Mouse (Mus musculus): ENCODE results near the gene Adamts4. TPM values are rescaled to one million over a fixed set of nuclear protein-coding genes. Genes with fewer than 3 reads are reported as not detected.
"Not testable (repeated sequence)": the region's sequence is repeated elsewhere in the genome, so short reads cannot be mapped to it uniquely, and the experiment has no call there.

Gene Adamts4
- total RNA-seq, 2 experiments from 2014 or later = 5.1 to 7.8 TPM

- intact Hi-C loops (cut with DNase I) = no loop called here
- no peak for DNase-seq
Observed at GRCm38 (mm10) chr1:171229750-171230149, 20.5 kb upstream of the Adamts4 start.

DNA sequence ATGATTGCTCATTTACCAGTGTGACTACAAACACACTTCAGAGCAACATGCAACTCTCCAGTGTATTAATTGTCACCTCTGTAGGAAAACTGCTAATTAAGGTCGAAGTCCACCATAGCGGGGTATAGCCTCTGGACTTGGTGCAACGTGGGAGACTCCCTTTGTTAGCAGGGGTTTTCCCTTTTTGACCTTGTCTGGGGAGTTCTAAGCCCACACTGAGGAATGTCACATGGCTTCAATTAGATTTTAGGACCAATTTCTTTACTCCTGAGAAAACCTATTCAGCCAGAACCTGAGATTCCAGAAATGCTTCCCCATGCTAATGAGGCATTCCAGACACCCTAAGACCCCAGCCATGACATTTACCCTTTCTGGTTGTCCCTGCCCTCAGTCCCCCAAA, 20.0 kb upstream of the Adamts4 start:
- intact Hi-C loops (cut with DNase I) = no loop called here
- DNase-seq = no peak

DNA sequence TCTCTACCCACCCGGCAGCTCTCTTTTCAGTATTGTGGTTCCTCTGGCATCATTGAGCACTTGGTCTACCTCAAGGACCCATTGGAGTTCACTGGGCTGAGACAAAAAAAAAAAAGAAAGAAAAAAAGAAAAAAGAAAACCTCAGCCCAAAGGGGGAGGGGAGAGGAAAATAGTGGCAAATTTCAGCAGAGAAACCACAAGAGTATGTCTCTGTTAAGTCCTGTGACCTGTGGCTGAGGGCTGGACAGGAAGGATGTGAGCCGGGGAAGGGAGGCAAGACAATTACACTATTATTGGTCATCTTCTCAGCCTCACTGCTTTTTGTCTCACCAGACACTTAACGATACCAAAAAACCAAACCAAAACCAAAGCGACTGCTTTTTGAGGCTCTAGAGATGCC, 18.4 kb upstream of the Adamts4 start:
- intact Hi-C loops (cut with DNase I) = no loop called here
- no peak for DNase-seq

DNA sequence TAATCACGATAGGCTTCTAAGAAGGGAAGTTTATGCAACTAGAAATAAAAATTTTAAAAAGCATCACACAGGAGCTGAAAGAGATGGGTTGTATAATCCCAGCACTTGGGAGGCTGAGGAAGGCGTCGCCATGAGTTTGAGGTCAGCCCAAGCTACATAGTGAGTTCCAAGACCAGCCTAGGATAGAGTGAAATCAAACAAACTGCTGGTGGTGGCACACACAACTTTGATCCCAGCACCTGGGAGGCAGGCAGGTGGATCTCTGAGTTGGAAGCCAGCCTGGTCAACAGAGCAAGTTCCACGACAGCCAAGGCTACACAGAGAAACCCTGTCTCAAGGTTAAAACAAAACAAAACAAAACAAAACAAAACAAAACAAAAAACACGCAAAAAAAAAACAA, 17.9 kb upstream of the Adamts4 start:
- no peak for DNase-seq
- intact Hi-C loops (cut with DNase I) = no loop called here

GRCm38 (mm10) chr1:171232800-171233730, 17.2 kb upstream of the Adamts4 start:
- DNase-seq = no peak
- intact Hi-C loops (cut with DNase I) = no loop called here

DNA sequence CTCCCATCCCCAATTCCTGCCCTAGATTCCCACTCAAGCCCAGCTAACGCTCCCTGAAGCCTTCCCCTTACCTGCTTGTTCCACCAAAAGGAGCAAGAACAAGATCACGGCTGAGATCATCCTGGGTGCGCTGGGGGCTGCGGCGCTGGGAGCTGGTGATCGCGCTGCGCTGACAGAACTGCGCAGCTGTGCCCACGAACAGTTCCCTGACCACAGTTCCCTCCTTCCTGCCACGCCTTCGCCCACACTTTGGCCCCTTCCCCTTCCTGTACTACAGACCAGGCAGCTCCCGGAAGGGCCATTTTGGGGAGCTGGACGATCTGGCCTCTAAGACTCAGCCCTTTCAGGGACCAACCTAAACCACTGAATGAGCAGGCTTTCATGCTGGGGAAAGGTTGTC, 16.1 kb upstream of the Adamts4 start, which contains the start of gene Fcer1g:
Fcer1g (minus strand) TSS at position 240 of the 400 bp plus-strand sequence.
- DNase-seq = no peak
- intact Hi-C loops (cut with DNase I) = no loop called here

GRCm38 (mm10) chr1:171234538-171234937, 15.7 kb upstream of the Adamts4 start:
- intact Hi-C loops (cut with DNase I) = no loop called here
- no peak for DNase-seq

GRCm38 (mm10) chr1:171235791-171236190, 14.4 kb upstream of the Adamts4 start:
- intact Hi-C loops (cut with DNase I) = loop anchor here (5.0 kb wide), 1 partner anchor 118 kb away; no protein-coding TSS in a partner anchor
- no peak for DNase-seq

DNA sequence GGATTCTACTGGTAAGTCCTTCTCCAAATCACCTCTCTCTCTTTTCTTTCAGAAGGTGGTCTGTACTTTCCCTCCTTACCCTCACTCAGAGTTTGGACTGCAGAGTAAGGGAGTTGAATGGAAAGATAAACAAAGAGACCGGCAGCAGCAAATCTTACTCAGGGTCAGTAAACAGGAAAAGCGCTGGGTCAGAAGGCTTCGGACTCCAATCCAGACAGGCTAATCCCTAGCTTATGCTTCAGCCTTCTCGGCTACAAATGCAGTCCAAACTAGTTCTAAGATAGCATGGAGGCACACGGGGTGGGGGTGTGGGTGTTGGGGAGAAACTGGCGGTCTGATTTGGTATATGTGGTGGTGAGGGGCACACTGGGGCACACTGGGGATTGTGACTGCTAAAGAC, 12.8 kb upstream of the Adamts4 start:
- no peak for DNase-seq
- intact Hi-C loops (cut with DNase I) = loop anchor here (5.0 kb wide), 1 partner anchor 120 kb away; no protein-coding TSS in a partner anchor

- intact Hi-C loops (cut with DNase I) = loop anchor here (5.0 kb wide), 1 partner anchor 121 kb away; no protein-coding TSS in a partner anchor
- peak; percentile 67 to 74 for DNase-seq
Observed at GRCm38 (mm10) chr1:171238463-171238862, 11.8 kb upstream of the Adamts4 start.

DNA sequence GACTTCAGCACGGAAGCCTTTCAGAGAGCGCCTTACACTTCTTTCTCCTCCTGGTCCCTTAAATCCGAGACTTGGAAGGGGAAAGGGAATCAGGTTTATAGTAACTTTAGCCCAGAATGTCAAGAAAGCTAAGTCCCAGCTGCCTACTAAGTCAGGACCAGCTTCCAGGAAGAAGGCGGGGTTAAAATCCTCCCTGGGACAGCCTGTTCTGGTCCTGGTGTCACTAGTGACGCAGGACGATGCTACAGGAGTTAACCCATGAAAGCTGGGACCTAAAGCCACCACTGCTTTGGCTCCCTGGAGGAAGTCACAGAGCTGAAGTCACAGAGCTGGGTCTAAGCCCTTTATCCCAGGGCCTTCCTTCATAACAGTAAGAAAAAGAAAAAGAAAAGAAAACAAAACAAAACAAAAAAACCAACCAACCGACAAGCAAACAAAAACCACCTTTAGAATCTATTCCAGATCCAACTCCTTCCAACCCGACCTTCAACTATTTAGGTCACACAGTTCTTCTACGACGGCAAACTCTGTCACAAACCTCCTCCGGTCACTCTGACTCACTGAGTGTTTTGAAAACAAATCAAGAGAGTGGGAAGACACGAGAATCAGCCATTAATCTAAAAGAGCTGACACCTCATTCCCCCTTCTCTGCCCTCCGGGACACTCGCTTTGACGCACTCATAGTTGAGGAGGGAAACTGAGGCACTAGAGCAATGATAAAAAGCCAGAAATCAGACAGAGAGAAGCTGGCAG, 10.1 kb upstream of the Adamts4 start:
- peak; percentile 68 for DNase-seq
- intact Hi-C loops (cut with DNase I) = loop anchor here (1.0 to 5.0 kb wide), 2 partner anchors 14 to 123 kb away; no protein-coding TSS in a partner anchor

GRCm38 (mm10) chr1:171240911-171241310, 9.3 kb upstream of the Adamts4 start:
- DNase-seq = no peak

GRCm38 (mm10) chr1:171241952-171242351, 8.3 kb upstream of the Adamts4 start:
- intact Hi-C loops (cut with DNase I); DNase-seq: not testable (repeated sequence)

More at GRCm38 (mm10) chr1:171240911-171241310, 9.3 kb upstream of the Adamts4 start:
- intact Hi-C loops (cut with DNase I) = no loop called here

DNA sequence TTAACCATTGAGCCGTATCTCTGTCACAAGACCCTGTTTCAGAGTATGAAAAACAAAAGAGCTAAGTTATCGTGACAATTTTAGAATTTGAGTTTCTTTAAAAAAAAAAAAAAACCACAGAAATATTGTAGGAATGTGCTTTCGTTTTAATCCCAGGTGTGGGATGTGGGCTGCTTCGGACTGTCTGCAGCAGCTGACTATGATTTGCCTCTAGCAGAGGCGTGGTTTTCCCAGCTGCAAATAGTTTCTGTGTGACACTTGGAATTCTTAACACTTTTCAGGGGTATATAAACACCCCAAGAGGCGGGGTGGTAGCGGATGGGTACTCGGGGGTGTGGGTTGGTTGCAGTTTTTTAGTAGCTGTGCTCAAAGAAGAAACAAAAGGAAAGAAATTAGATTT, 4.9 kb upstream of the Adamts4 start:
- no peak for DNase-seq
- intact Hi-C loops (cut with DNase I) = loop anchor here (2.0 kb wide), 1 partner anchor 23 kb away; the partner anchor contains the start of gene Tomm40l

DNA sequence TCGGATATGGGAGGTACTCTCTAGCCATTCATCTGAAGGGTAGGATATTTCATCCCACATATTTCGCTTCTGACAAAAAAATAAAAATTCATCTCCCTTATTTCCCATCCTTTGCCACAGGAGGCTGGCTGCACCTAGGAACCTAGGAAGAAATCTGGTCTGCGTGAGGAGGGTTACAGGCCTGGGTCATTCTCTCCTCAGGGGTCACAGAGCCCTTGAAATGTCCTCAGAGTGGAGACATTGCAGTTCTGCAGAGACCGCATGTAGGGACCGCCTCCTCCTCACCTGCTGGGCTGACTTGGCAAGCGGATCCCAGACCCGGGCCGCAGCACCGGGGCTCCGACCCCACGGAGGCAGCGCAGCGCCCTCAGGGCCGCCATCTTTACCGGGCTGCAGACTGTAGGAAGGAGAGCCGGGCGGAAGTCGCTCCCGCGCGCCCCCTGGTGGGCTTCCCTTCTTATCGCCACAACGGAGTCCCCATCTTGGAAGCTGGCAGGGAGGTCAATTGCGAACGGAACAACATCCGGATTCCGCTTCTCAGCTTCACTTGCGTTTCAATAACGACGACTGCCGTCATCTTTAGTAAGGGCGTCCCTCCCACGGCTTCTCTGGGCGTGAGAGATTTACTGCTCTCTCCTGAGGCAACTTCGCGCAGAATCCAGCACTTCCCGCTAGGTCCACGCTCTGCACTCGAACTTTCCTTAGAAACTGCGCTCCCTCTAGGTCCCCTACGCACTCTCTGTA, 3.3 kb upstream of the Adamts4 start:
- intact Hi-C loops (cut with DNase I) = loop anchor here (1.0 to 2.0 kb wide), 2 partner anchors 16 to 34 kb away; partner anchors contain the start of gene Ppox
- peak; percentile 98 to 99 for DNase-seq

GRCm38 (mm10) chr1:171247453-171247841, 2.8 kb upstream of the Adamts4 start:
- DNase-seq = no peak
- intact Hi-C loops (cut with DNase I) = loop anchor here (1.0 to 2.0 kb wide), 2 partner anchors 15 to 34 kb away; partner anchors contain the start of gene Ppox

DNA sequence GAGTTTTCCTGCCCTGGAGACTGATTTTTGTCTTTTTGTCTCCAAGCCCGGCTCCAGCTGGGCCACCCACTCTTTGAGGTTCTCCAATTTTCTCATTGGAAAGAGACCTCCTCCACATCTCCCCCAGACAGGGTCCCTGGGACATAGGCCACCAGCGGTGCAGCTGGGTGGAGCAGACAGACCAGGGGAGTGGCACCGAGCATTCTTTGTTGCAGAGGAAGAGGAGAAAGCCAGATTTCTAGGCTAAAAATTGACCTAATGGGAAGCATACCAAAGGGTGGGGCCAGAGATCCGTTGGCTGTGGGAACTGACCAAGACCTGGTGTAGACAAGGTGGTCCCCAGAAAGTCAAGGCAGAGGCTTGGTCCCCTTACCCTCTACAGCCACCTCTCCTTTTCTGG, 2.3 kb upstream of the Adamts4 start:
- intact Hi-C loops (cut with DNase I) = loop anchor here (1.0 to 2.0 kb wide), 2 partner anchors 15 to 33 kb away; partner anchors contain the start of gene Ppox
- peak in 1 of 2 experiments; percentile 53 for DNase-seq

DNA sequence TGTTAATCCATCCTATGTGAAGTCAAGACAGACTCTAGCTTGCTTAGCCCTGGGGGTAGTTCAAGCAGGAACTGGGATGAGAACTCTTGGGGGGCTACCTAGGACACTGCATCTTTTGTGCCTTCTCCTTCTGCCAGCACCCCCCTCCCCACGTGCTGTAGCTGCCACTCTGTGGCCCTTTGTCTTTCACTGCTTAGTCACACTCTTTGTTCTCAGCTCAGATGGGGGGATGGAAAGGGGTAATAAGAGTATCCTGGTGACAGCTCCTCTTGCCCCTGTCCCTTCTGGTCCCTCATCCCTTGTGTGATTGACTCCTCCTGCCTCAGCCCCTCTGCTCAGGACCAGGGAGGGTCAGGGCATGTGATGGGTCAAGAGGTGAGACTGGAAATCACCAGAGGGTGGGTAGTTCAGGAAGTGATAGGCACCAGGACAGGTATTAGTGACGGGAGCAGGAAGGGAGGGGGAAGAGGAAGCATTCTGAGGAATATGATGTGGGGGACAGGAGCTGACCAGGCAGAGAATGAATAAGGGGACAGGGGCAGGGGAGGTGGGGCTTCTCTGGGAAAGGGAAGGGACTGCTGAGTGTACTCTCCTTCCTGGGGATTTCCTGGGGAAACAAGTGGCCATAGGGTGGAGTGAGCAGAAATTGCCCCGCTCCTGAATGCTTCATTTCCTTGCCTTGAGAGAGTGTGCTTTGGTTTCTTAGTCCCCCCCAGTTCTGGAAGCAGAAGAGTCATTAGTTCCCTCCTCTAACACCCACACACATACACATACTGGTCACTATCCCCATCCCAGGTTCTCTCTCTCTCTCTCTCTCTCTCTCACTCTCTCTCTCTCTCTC, 1.6 kb upstream of the Adamts4 start:
- DNase-seq = peak in 1 of 2 experiments; percentile 33
- intact Hi-C loops (cut with DNase I) = no loop called here

All from heart, postnatal 10 days (tissue).